Mouse (Mus musculus) forebrain, embryonic 11.5 days (tissue): ENCODE measurements at regions not wholly inside any gene's neighbourhood (a gene's known extent, or its start where the extent isn't known, plus 50 kb on each side); places are given as distances from the start of the nearest gene placed in this dataset.

Experiments used
- ATAC-seq: fragments of 200-750 bp; cut with Nextera tagmentation; replicated peaks from 2 replicates; pipeline ENCODE4 v1.8.0; 2017; ENCODE audit warnings: moderate TSS enrichment; ENCODE audit not compliant: low FRiP score
- DNase-seq: peaks from one replicate; pipeline ENCODE4 v3.0.0-alpha.2; 2017; ENCODE audit warnings: low spot score
- H3K27ac ChIP-seq: fragments of 300-500 bp; sonication (generic); 2 replicates; pipeline ENCODE4 v1.5.1; 2014; ENCODE audit warnings: low read depth, low read length
- H3K27me3 ChIP-seq: fragments of 300-500 bp; sonication (generic); 2 replicates; pipeline ENCODE4 v1.6.1; 2014; ENCODE audit warnings: mild to moderate bottlenecking, low read length, mixed read lengths; ENCODE audit not compliant: control insufficient read depth, insufficient read depth
- H3K36me3 ChIP-seq: fragments of 300-500 bp; sonication (generic); 2 replicates; pipeline ENCODE4 v1.6.1; 2014; ENCODE audit warnings: mild to moderate bottlenecking, low read length, moderate library complexity, mixed read lengths; ENCODE audit not compliant: control insufficient read depth, insufficient read depth
- H3K4me1 ChIP-seq: fragments of 300-500 bp; sonication (generic); replicated peaks from 2 replicates; pipeline ENCODE4 v1.6.1; 2014; ENCODE audit warnings: low read length, mixed read lengths; ENCODE audit not compliant: control insufficient read depth, insufficient read depth
- H3K4me2 ChIP-seq: fragments of 300-500 bp; sonication (generic); 2 replicates; pipeline ENCODE4 v1.6.1; 2014; ENCODE audit warnings: low read depth, mild to moderate bottlenecking, low read length, moderate library complexity, mixed read lengths; ENCODE audit not compliant: severe bottlenecking
- H3K4me3 ChIP-seq: fragments of 300-500 bp; sonication (generic); 2 replicates; pipeline ENCODE4 v1.5.1; 2014; ENCODE audit warnings: low read depth, low read length
- H3K9ac ChIP-seq: fragments of 300-500 bp; sonication (generic); 2 replicates; pipeline ENCODE4 v1.6.1; 2014; ENCODE audit warnings: low read length
- H3K9me3 ChIP-seq: fragments of 300-500 bp; sonication (generic); 2 replicates; pipeline ENCODE4 v1.6.1; 2016; ENCODE audit warnings: low read length, mixed read lengths; ENCODE audit not compliant: control insufficient read depth
- WGBS: fragments of 180-500 bp; shearing (Covaris S2); extraction: QIAGEN DNeasy Blood & Tissue Kit; methylation state at CpG from one replicate; pipeline ENCODE4 v1.1.7; 2014; 5-methylcytosine and 5-hydroxymethylcytosine counted together

- Histone ChIP-seq H3K36me3 (no peaks in the 10 kb centered on the region), H3K4me3 (no peak overlapping the region), H3K4me2 (no peak overlapping the region), H3K9ac (no peak overlapping the region), H3K27ac (no peak overlapping the region), H3K4me1 (no peaks in the 10 kb centered on the region), H3K27me3 (no peaks in the 10 kb centered on the region), H3K9me3 (no peaks in the 10 kb centered on the region)
- 84% methylated on average over 10 of the region's 10 CpGs for WGBS
- DNase-seq: no peak
- ATAC-seq: no peak
Measured at GRCm38 (mm10) chr9:83239097-83239496, 92.6 kb upstream of the Hmgn3 start.

- DNase-seq: no peak
- Histone ChIP-seq H3K4me1 (no peaks in the 10 kb centered on the region), H3K4me2 (no peak overlapping the region), H3K36me3 (no peaks in the 10 kb centered on the region), H3K4me3 (no peak overlapping the region), H3K27me3 (no peaks in the 10 kb centered on the region), H3K9me3 (no peaks in the 10 kb centered on the region), H3K9ac (no peak overlapping the region), H3K27ac (no peak overlapping the region)
- ATAC-seq: no peak
Measured at GRCm38 (mm10) chr9:83221866-83222265, 75.4 kb upstream of the Hmgn3 start.

GRCm38 (mm10) chr9:83202583-83202982, 56.1 kb upstream of the Hmgn3 start:
- no peaks in the 10 kb centered on the region for H3K4me1 ChIP-seq
- 86% methylated on average over 5 of the region's 5 CpGs for whole genome bisulfite sequencing

GRCm38 (mm10) chr9:83199771-83200170, 53.3 kb upstream of the Hmgn3 start:
- Histone ChIP-seq H3K27me3 (no peaks in the 10 kb centered on the region), H3K4me1 (no peaks in the 10 kb centered on the region), H3K9ac (no peak overlapping the region), H3K9me3 (no peaks in the 10 kb centered on the region), H3K4me3 (no peak overlapping the region), H3K27ac (no peak overlapping the region), H3K36me3 (no peaks in the 10 kb centered on the region), H3K4me2 (no peak overlapping the region)
- 90% methylated on average over 3 of the region's 3 CpGs for WGBS
- no peak for DNase-seq
- ATAC-seq: no peak

More at GRCm38 (mm10) chr9:83202583-83202982, 56.1 kb upstream of the Hmgn3 start:
- H3K9me3 ChIP-seq: no peaks in the 10 kb centered on the region
- no peak for ATAC-seq
- H3K4me3 ChIP-seq: no peak overlapping the region
- no peak overlapping the region for H3K4me2 ChIP-seq
- no peak overlapping the region for H3K9ac ChIP-seq
- H3K36me3 ChIP-seq: no peaks in the 10 kb centered on the region
- H3K27ac ChIP-seq: no peak overlapping the region
- DNase-seq: no peak
- H3K27me3 ChIP-seq: no peaks in the 10 kb centered on the region

- no peak overlapping the region for H3K9ac ChIP-seq
Measured at GRCm38 (mm10) chr9:83199176-83199575, 52.7 kb upstream of the Hmgn3 start.

GRCm38 (mm10) chr9:83197013-83197412, 50.5 kb upstream of the Hmgn3 start:
- no peak overlapping the region for H3K9ac ChIP-seq
- H3K27me3 ChIP-seq: no peaks in the 10 kb centered on the region
- no peaks in the 10 kb centered on the region for H3K9me3 ChIP-seq
- no peak overlapping the region for H3K27ac ChIP-seq
- H3K36me3 ChIP-seq: no peaks in the 10 kb centered on the region
- H3K4me1 ChIP-seq: no peaks in the 10 kb centered on the region
- no peak overlapping the region for H3K4me3 ChIP-seq
- H3K4me2 ChIP-seq: no peak overlapping the region
- ATAC-seq (no peak), DNase-seq (no peak)
- WGBS: 77% methylated on average over 5 of the region's 5 CpGs

More at GRCm38 (mm10) chr9:83199176-83199575, 52.7 kb upstream of the Hmgn3 start:
- H3K27ac ChIP-seq: no peak overlapping the region
- no peaks in the 10 kb centered on the region for H3K27me3 ChIP-seq
- H3K4me3 ChIP-seq: no peak overlapping the region
- DNase-seq (no peak), ATAC-seq (no peak)
- no peaks in the 10 kb centered on the region for H3K4me1 ChIP-seq
- H3K4me2 ChIP-seq: no peak overlapping the region
- no peaks in the 10 kb centered on the region for H3K36me3 ChIP-seq
- 90% methylated on average over 3 of the region's 3 CpGs for WGBS
- no peaks in the 10 kb centered on the region for H3K9me3 ChIP-seq
